Mouse (Mus musculus) stomach, embryonic 14.5 days (tissue): ENCODE measurements around the gene Slco4a1. TPM values are rescaled to one million over a fixed set of nuclear protein-coding genes. Genes with fewer than 3 reads are reported as not detected.

Source experiments
- ATAC-seq: fragments of 200-750 bp; cut with Nextera tagmentation; 2 replicates; pipeline ENCODE4 v1.8.0; 2017; ENCODE audit warnings: low read depth, moderate TSS enrichment; ENCODE audit not compliant: insufficient number of reproducible peaks, insufficient read depth, low FRiP score
- H3K27ac ChIP-seq: fragments of 300-500 bp; sonication (generic); 2 replicates; pipeline ENCODE4 v1.5.1; 2014; ENCODE audit warnings: mild to moderate bottlenecking, low read length, moderate library complexity, mixed read lengths
- H3K27me3 ChIP-seq: fragments of 300-500 bp; sonication (generic); 2 replicates; pipeline ENCODE4 v1.6.1; 2014; ENCODE audit warnings: low read length, control low read depth, mixed read lengths; ENCODE audit not compliant: control insufficient read depth, insufficient read depth
- H3K36me3 ChIP-seq: fragments of 300-500 bp; sonication (generic); 2 replicates; pipeline ENCODE4 v1.6.1; 2014; ENCODE audit warnings: mild to moderate bottlenecking, control low read depth, low read length, moderate library complexity, mixed read lengths; ENCODE audit not compliant: control insufficient read depth, insufficient read depth
- H3K4me1 ChIP-seq: fragments of 300-500 bp; sonication (generic); 2 replicates; pipeline ENCODE4 v1.6.1; 2014; ENCODE audit warnings: low read length, control low read depth, mixed read lengths; ENCODE audit not compliant: control insufficient read depth, insufficient read depth
- H3K4me2 ChIP-seq: fragments of 300-500 bp; sonication (generic); replicated peaks from 2 replicates; pipeline ENCODE4 v1.6.1; 2014; ENCODE audit warnings: low read depth, low read length, control low read depth
- H3K4me3 ChIP-seq: fragments of 300-500 bp; sonication (generic); 2 replicates; pipeline ENCODE4 v1.5.1; 2014; ENCODE audit warnings: low read depth, low read length, control low read depth
- H3K9ac ChIP-seq: fragments of 300-500 bp; sonication (generic); replicated peaks from 2 replicates; pipeline ENCODE4 v1.6.1; 2014; ENCODE audit warnings: low read depth, mild to moderate bottlenecking, control low read depth, low read length, moderate library complexity, mixed read lengths
- H3K9me3 ChIP-seq: fragments of 300-500 bp; sonication (generic); 2 replicates; pipeline ENCODE4 v1.6.1; 2016; ENCODE audit warnings: low read depth, low read length, control low read depth; ENCODE audit not compliant: control insufficient read depth
- WGBS: fragments of 180-500 bp; shearing (Covaris S2); extraction: QIAGEN DNeasy Blood & Tissue Kit; methylation state at CpG from one replicate; pipeline ENCODE4 v1.1.7; 2014; 5-methylcytosine and 5-hydroxymethylcytosine counted together
- polyA plus RNA-seq: library from polyadenylated mRNA; unstranded; fragments of >200 nt; fragmentation: Nextera tagmentation; extraction: Ambion mirVana; gene quantifications from 2 replicates; pipeline ENCODE4 v1.2.1, GENCODE M21; 2014

Slco4a1 gene
- polyA plus RNA-seq, 1 experiment from 2014 or later: 3.4 TPM

DNA sequence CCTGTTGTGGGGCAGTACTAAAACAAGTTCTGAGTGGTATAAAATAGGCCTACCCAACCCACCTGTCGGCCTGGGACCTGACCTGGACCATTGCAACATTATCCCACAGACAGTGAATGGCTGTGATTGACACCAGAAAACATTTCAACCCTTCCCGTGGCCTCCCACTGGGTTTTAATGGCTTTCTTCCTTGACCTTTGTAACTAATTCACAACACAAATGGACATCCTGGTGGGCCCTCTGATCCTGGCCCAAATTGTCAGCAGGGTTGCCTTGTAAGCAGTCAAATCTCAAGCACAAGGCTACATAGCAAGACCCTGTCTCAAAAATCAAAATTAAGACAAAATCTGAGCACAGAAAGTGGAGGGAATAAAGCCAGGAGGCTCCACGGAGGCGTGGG is 57.8 kb downstream of the Slco4a1 start:
- no peak for ATAC-seq
- H3K9me3 ChIP-seq: no peaks in the 10 kb centered on the region
- H3K4me3 ChIP-seq: no peak overlapping the region
- no peaks in the 10 kb centered on the region for H3K27me3 ChIP-seq
- no peak overlapping the region for H3K9ac ChIP-seq
- no peak overlapping the region for H3K27ac ChIP-seq
- H3K4me2 ChIP-seq: no peak overlapping the region
- H3K4me1 ChIP-seq: peaks cover 25% of the 10 kb centered on the region
- WGBS: 62% methylated on average over 4 of the region's 4 CpGs
- H3K36me3 ChIP-seq: no peaks in the 10 kb centered on the region

DNA sequence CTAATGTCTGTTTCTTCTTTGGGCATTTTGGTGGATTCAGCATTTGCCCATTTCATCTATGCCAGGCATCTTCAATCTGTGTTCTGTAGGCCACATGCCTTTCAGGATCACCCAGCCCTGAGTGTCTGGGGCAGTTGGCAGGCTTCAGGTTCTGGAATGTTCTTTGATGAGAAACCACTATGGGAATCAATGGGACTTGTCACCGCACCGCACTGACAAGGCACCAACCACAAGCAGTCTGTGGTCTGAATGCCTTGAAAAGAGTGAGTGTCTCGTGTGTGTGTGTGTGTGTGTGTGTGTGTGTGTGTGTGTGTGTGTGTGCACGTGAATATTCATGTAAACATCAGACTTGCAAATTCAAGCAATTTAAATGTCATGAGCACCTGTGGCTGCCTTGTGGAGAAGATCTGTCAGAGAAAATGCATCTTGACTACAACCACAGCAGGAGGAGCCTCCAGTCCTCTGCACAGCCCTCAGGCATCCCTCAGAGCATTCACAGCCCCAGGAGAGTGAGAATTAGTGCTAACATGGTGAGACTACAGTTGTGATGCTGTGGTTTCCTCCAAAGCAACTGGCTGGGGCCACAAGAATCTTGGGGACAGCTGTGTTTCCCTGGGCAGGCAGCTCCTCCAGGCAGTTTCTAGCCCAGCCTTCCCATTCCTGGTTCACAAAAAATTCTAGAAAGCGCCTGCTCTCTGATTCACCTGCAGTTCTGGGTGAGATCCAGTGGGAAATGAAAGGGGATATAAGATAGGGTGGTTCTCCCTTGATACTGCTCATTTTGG is 65.6 kb downstream of the Slco4a1 start:
- Histone ChIP-seq H3K4me3 (no peak overlapping the region), H3K9ac (no peak overlapping the region), H3K36me3 (no peaks in the 10 kb centered on the region), H3K4me1 (no peaks in the 10 kb centered on the region), H3K4me2 (no peak overlapping the region), H3K9me3 (no peaks in the 10 kb centered on the region), H3K27ac (no peak overlapping the region), H3K27me3 (no peaks in the 10 kb centered on the region)
- ATAC-seq: no peak
- WGBS: 66% methylated on average over 5 of the region's 5 CpGs

DNA sequence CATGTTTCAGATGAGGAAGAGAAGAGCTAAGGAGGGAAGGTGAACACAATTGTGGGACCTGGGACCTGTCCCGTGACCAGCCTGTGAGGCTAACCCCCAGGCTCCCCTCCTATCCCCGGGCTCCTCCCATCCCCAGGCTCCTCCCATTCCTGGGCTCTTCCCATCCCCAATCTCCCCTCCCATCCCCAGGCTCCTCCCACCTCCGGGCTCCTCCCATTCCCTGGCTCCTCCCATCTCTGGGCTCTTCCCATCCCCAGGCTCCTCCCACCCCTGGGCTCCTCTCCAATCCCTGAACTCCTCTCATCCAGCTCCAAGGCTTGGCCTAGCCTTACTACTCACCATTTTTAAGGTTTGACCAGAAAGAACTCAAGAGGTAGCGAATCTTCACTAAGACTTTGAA is 66.8 kb downstream of the Slco4a1 start:
- no peak overlapping the region for H3K9ac ChIP-seq
- 70% methylated on average over 4 of the region's 4 CpGs for WGBS
- H3K4me2 ChIP-seq: no peak overlapping the region
- no peak overlapping the region for H3K27ac ChIP-seq
- no peaks in the 10 kb centered on the region for H3K4me1 ChIP-seq
- ATAC-seq: no peak
- H3K4me3 ChIP-seq: no peak overlapping the region
- no peaks in the 10 kb centered on the region for H3K9me3 ChIP-seq
- no peaks in the 10 kb centered on the region for H3K36me3 ChIP-seq
- H3K27me3 ChIP-seq: 0 out of 2 replicates have a peak, but pooled peaks cover 3% of the 10 kb centered on the region

Other genes with a start within 250 kb of the Slco4a1 start
- gene Lama5, start 230.4 kb upstream of the Slco4a1 start, polyA plus RNA-seq: 64.0 and 70.9 TPM in 2 replicates
- 734 and 745 TPM in 2 replicates for gene Rps21, start 198.9 kb upstream of the Slco4a1 start, polyA plus RNA-seq
- gene Cables2, start 182.7 kb upstream of the Slco4a1 start, polyA plus RNA-seq: 15.5 and 20.4 TPM in 2 replicates
- gene Rbbp8nl, start 166.4 kb upstream of the Slco4a1 start, polyA plus RNA-seq: 3.1 TPM in 2 replicates
- 4.9 and 5.4 TPM in 2 replicates for gene Gata5, start 121.5 kb upstream of the Slco4a1 start, polyA plus RNA-seq
- 1.7 and 2.0 TPM in 2 replicates for gene Ntsr1, start 43.7 kb downstream of the Slco4a1 start, polyA plus RNA-seq
- gene Mrgbp, start 125.1 kb downstream of the Slco4a1 start, polyA plus RNA-seq: 28.9 and 31.1 TPM in 2 replicates
- gene Ogfr, start 133.0 kb downstream of the Slco4a1 start, polyA plus RNA-seq: 61.3 and 61.4 TPM in 2 replicates
- 6.9 and 9.8 TPM in 2 replicates for gene Col9a3, start 141.5 kb downstream of the Slco4a1 start, polyA plus RNA-seq
- gene Tcfl5, start 186.5 kb downstream of the Slco4a1 start, polyA plus RNA-seq: 0.13 and 0.14 TPM in 2 replicates